Mouse (Mus musculus): ENCODE data around the gene Tapt1.
"Not testable (repeated sequence)": the region's sequence is repeated elsewhere in the genome, so short reads cannot be mapped to it uniquely, and the experiment has no call there.

Gene Tapt1

GRCm38 (mm10) chr5:44187370-44187769, 39.1 kb downstream of the Tapt1 start:
- DNase-seq = no peak

- DNase-seq = no peak
Measured at GRCm38 (mm10) chr5:44181669-44182068, 44.8 kb downstream of the Tapt1 start.

- peak in 1 of 2 experiments; percentile 37 for DNase-seq
Measured at GRCm38 (mm10) chr5:44180450-44180849, 46.0 kb downstream of the Tapt1 start.

GRCm38 (mm10) chr5:44174046-44174445, 52.4 kb downstream of the Tapt1 start:
- peak; percentile 77 to 85 for DNase-seq

- no peak for DNase-seq
Measured at GRCm38 (mm10) chr5:44166866-44167265, 59.6 kb downstream of the Tapt1 start.

GRCm38 (mm10) chr5:44165854-44166253, 60.6 kb downstream of the Tapt1 start:
- peak; percentile 67 to 68 for DNase-seq

GRCm38 (mm10) chr5:44164233-44164776, 62.1 kb downstream of the Tapt1 start:
- DNase-seq = no peak

GRCm38 (mm10) chr5:44163318-44163717, 63.1 kb downstream of the Tapt1 start:
- DNase-seq = no peak

GRCm38 (mm10) chr5:44162786-44163185, 63.6 kb downstream of the Tapt1 start:
- DNase-seq = no peak

- no peak for DNase-seq
Measured at GRCm38 (mm10) chr5:44159679-44160438, 66.6 kb downstream of the Tapt1 start.

- peak in 1 of 2 experiments; percentile 51 for DNase-seq
Measured at GRCm38 (mm10) chr5:44159231-44159630, 67.2 kb downstream of the Tapt1 start.

GRCm38 (mm10) chr5:44158458-44158857, 68.0 kb downstream of the Tapt1 start:
- no peak for DNase-seq

- DNase-seq = no peak
Measured at GRCm38 (mm10) chr5:44157760-44158159, 68.7 kb downstream of the Tapt1 start.

- DNase-seq = no peak
Measured at GRCm38 (mm10) chr5:44153050-44153449, 73.4 kb downstream of the Tapt1 start.

- DNase-seq = peak; percentile 98
Measured at GRCm38 (mm10) chr5:44151327-44152051, 74.9 kb downstream of the Tapt1 start.

GRCm38 (mm10) chr5:44147732-44148131, 78.7 kb downstream of the Tapt1 start:
- no peak for DNase-seq

- no peak for DNase-seq
Measured at GRCm38 (mm10) chr5:44146437-44147332, 79.7 kb downstream of the Tapt1 start.

GRCm38 (mm10) chr5:44143467-44144235, 82.8 kb downstream of the Tapt1 start:
- no peak for DNase-seq

GRCm38 (mm10) chr5:44127487-44127886, 98.9 kb downstream of the Tapt1 start:
- no peak for DNase-seq

- DNase-seq = not testable (repeated sequence)
Measured at GRCm38 (mm10) chr5:44126574-44126973, 99.9 kb downstream of the Tapt1 start.

Data from cerebellum, postnatal 14 days (tissue).